Mouse (Mus musculus) olfactory bulb, adult 2 months (tissue): Measurements from ENCODE around the gene Fbxw8.

Experiments
- CTCF ChIP-seq: fragments of 200-500 bp; IDR thresholded peaks from 2 replicates; pipeline ENCODE4 v1.5.1; 2012; ENCODE audit warnings: low read depth, mild to moderate bottlenecking, low read length, moderate library complexity; ENCODE audit not compliant: insufficient read depth
- POLR2A ChIP-seq: fragments of 200-500 bp; IDR thresholded peaks from 2 replicates; pipeline ENCODE4 v1.6.1; 2012; ENCODE audit warnings: mild to moderate bottlenecking, low read depth, low read length, moderate library complexity; ENCODE audit not compliant: insufficient read depth

DNA sequence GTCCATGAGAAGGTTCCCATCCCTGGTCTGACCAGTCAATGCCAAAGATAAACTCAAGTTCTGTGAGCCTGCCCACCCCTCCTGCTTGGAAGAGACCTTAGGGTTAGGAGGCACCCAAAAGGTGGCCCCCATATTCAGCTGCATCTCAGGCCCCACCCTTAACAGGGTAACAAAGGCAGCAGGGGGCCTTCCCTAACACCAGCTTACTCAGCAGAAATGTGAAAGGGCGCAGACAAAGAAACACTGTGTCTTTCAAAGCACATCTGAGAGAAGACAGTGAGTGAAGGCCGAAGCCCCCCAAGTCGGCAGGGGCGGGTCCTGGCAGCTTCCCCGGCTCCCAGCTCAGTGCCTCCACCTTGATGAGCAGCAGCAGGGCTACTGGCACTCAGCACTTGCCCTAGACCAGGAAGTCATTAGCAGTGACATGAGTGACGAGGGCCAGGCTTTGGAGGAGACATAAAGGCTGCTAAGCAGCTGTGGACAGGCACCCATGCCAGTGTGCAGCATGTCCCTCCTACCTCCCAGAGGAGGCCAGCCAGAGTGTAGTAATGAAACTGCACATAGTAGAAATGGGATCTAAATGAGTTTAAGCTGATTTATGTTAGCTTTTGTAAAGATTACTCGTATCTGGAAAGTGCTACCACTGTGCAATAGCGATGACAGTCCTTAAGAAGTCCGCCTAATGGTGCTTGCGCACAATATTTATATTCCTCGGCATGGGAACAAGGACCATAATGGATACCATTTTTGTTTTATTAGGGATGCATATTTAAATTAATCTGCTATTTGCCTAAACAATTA is 56.0 kb downstream of the Fbxw8 start:
- TF ChIP-seq POLR2A (no peak), CTCF (no peak)
